Mouse (Mus musculus) midbrain, embryonic 14.5 days (tissue): ENCODE data around the gene Eif3i. TPM values are rescaled to one million over a fixed set of nuclear protein-coding genes. Genes with fewer than 3 reads are reported as not detected.
A peak's percentile ranks its signal among the peaks of the same experiment; 100 is the strongest.

Experiments
- ATAC-seq: fragments of 200-750 bp; cut with Nextera tagmentation; 2 replicates; pipeline ENCODE4 v1.8.0; 2017; ENCODE audit warnings: moderate number of reproducible peaks, moderate library complexity; ENCODE audit not compliant: low FRiP score, low TSS enrichment
- DNase-seq: peaks from one replicate; pipeline ENCODE4 v3.0.0-alpha.2; 2015
- H3K27ac ChIP-seq: fragments of 300-500 bp; sonication (generic); replicated peaks from 2 replicates; pipeline ENCODE4 v1.5.1; 2014; ENCODE audit warnings: mild to moderate bottlenecking, low read depth, low read length, moderate library complexity
- H3K27me3 ChIP-seq: fragments of 300-500 bp; sonication (generic); 2 replicates; pipeline ENCODE4 v1.6.1; 2014; ENCODE audit warnings: low read length, control low read depth, mixed read lengths; ENCODE audit not compliant: control insufficient read depth, insufficient read depth
- H3K36me3 ChIP-seq: fragments of 300-500 bp; sonication (generic); 2 replicates; pipeline ENCODE4 v1.6.1; 2014; ENCODE audit warnings: low read length, control low read depth; ENCODE audit not compliant: control insufficient read depth, insufficient read depth
- H3K4me1 ChIP-seq: fragments of 300-500 bp; sonication (generic); 2 replicates; pipeline ENCODE4 v1.6.1; 2014; ENCODE audit warnings: mild to moderate bottlenecking, antibody characterized with exemption, low read length, control low read depth; ENCODE audit not compliant: control insufficient read depth, insufficient read depth
- H3K4me2 ChIP-seq: fragments of 300-500 bp; sonication (generic); 2 replicates; pipeline ENCODE4 v1.6.1; 2014; ENCODE audit warnings: mild to moderate bottlenecking, low read length, moderate library complexity
- H3K4me3 ChIP-seq: fragments of 300-500 bp; sonication (generic); replicated peaks from 2 replicates; pipeline ENCODE4 v1.5.1; 2014; ENCODE audit warnings: low read depth, low read length
- H3K9ac ChIP-seq: fragments of 300-500 bp; sonication (generic); replicated peaks from 2 replicates; pipeline ENCODE4 v1.6.1; 2014; ENCODE audit warnings: mild to moderate bottlenecking, low read length, moderate library complexity
- H3K9me3 ChIP-seq: fragments of 300-500 bp; sonication (generic); 2 replicates; pipeline ENCODE4 v1.6.1; 2016; ENCODE audit warnings: low read length, control low read depth, mixed read lengths; ENCODE audit not compliant: control insufficient read depth
- WGBS: fragments of 180-500 bp; shearing (Covaris S2); extraction: QIAGEN DNeasy Blood & Tissue Kit; methylation state at CpG from one replicate; pipeline ENCODE4 v1.1.7; 2014; 5-methylcytosine and 5-hydroxymethylcytosine counted together
- polyA plus RNA-seq: library from polyadenylated mRNA; unstranded; fragments of >200 nt; fragmentation: Nextera tagmentation; extraction: Ambion mirVana; gene quantifications from 2 replicates; pipeline ENCODE4 v1.2.1, GENCODE M21; 2014

The Eif3i gene
- polyA plus RNA-seq, result 232 and 238 TPM in 2 replicates

DNA sequence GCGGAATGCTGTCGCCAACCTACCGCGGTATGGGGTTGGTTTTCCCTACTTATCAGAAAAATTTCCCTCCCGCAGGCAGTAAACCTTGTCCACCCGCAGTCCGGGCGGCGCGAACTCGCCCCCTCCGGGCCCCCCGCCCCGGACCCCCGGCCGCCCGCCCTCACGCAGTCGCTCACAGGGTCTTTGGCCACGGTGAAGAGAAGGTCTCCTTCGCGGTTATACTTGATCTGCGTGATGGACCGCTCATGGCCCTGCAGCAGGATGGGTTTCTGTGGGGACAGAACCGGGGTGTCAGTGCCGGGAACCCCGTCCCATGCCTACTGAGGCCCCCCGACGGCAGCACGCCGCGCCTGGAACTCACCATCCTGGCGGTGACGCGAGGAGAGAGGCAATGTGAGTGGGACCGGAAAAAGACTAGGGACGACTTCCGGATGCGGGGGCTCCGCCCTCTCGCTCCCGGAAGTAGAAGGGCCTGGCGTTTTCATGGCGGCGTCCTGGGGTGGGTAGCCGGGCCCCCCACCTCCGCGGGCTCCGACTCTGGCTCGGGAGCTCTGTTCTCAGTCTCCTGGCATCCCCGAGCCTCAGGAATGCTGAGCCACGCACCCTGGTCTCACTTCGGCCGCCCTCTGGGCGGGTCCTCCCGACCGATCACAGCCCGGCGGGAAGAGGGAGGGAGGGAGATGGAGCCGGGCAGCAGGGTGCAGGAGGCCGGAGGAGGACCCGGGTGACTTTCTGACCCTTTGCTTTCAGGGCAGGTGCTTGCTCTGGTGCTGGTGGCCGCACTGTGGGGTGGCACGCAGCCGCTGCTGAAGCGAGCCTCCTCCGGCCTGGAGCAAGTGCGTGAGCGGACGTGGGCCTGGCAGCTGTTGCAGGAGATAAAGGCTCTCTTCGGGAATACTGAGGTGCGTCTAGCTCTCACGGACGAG is at the start of gene Eif3i, which contains the start of gene Tmem234:
Gene Eif3i, minus strand, starts transcription at position 416 of the 926 bp plus-strand sequence.
Gene Tmem234, plus strand, starts transcription at position 436 of the 926 bp plus-strand sequence.
- H3K27me3 ChIP-seq, result no peaks in the 10 kb centered on the region
- no peaks in the 10 kb centered on the region for H3K9me3 ChIP-seq
- peak within 1 kb of the TSS; percentile 98 for H3K4me3 ChIP-seq
- WGBS, result under 1% methylated on average over 73 of the region's 74 CpGs
- peak within 1 kb of the TSS; percentile 91 for H3K9ac ChIP-seq
- DNase-seq (peak; percentile 91), ATAC-seq (peak; percentile 84)
- H3K27ac ChIP-seq, result peak within 1 kb of the TSS; percentile 79
- H3K36me3 ChIP-seq, result peaks cover 50% of the 10 kb centered on the region
- H3K4me2 ChIP-seq, result peak within 1 kb of the TSS; percentile 88
- peaks cover 15% of the 10 kb centered on the region for H3K4me1 ChIP-seq

DNA sequence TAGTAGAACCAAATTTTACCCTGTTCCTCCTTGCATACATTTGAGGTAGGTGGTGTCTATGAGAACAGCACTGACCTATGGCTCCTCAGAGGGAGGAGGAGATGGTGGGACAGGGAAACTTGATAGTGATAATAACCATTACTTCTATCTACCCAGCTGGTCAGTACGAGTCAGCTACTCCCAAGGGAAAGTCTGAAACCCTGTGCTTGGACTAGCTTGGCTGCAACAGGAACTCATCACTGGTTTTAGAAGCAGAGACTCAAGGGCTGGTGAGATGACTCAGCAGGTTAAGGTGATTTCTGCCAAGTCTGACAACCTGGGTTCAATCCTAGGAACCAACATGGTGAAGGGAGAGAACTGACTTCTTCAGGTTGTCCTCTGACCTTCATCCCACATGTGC is 48.2 kb upstream of the Eif3i start:
- no peaks in the 10 kb centered on the region for H3K27me3 ChIP-seq
- H3K4me3 ChIP-seq, result no peak overlapping the region
- no peaks in the 10 kb centered on the region for H3K4me1 ChIP-seq
- no peak overlapping the region for H3K9ac ChIP-seq
- ATAC-seq (no peak), DNase-seq (no peak)
- H3K9me3 ChIP-seq, result no peaks in the 10 kb centered on the region
- peaks cover 88% of the 10 kb centered on the region for H3K36me3 ChIP-seq
- no peak overlapping the region for H3K27ac ChIP-seq
- 96% methylated on average over 1 of the region's 1 CpGs for WGBS
- no peak overlapping the region for H3K4me2 ChIP-seq

DNA sequence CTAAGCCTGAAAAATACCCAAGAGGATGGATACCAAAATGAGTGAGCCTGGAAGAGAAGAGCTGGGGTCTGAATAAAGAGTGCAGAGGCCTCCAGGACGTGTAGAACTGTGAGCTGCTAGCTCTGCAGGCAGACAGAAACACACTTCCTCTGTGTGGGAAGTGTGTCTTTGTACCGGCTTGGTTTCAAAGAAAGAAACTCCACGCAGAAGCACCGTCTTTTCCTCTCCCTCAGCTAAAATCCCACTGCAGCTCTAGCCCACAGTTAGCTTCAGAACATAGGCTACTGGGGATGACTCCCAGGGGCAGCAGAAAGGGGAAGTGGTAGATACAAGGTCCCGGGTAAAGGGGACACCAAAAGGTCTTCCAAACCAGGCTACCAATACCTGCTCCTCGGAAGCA is 44.8 kb upstream of the Eif3i start:
- no peak overlapping the region for H3K9ac ChIP-seq
- 0 out of 2 replicates have a peak, but pooled peaks cover 2% of the 10 kb centered on the region for H3K4me1 ChIP-seq
- WGBS, result 93% methylated on average over 6 of the region's 6 CpGs
- H3K27me3 ChIP-seq, result no peaks in the 10 kb centered on the region
- no peaks in the 10 kb centered on the region for H3K9me3 ChIP-seq
- no peak overlapping the region for H3K4me2 ChIP-seq
- DNase-seq (no peak), ATAC-seq (no peak)
- peaks cover 59% of the 10 kb centered on the region for H3K36me3 ChIP-seq
- H3K27ac ChIP-seq, result no peak overlapping the region
- H3K4me3 ChIP-seq, result no peak overlapping the region

DNA sequence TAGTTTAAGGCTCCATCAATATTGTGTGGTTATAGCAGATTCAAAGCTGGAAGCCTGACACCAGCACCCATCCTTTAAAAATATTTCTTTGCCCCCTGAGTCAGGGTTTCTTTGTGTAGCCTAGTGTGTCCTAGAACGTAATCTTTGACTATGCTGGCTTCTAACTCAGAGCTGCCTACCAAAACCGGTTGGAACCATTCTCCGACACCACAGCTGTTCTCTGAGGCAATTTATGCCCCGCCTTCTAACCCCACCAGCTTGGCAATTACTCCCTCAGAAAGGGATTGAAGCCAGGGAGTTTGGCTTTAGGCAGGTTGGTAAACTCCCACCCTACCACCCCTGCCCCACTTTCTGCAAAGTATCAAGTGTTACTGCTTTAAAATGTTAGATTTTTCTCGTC is 41.3 kb upstream of the Eif3i start:
- no peak for ATAC-seq
- H3K36me3 ChIP-seq, result peaks cover 49% of the 10 kb centered on the region

DNA sequence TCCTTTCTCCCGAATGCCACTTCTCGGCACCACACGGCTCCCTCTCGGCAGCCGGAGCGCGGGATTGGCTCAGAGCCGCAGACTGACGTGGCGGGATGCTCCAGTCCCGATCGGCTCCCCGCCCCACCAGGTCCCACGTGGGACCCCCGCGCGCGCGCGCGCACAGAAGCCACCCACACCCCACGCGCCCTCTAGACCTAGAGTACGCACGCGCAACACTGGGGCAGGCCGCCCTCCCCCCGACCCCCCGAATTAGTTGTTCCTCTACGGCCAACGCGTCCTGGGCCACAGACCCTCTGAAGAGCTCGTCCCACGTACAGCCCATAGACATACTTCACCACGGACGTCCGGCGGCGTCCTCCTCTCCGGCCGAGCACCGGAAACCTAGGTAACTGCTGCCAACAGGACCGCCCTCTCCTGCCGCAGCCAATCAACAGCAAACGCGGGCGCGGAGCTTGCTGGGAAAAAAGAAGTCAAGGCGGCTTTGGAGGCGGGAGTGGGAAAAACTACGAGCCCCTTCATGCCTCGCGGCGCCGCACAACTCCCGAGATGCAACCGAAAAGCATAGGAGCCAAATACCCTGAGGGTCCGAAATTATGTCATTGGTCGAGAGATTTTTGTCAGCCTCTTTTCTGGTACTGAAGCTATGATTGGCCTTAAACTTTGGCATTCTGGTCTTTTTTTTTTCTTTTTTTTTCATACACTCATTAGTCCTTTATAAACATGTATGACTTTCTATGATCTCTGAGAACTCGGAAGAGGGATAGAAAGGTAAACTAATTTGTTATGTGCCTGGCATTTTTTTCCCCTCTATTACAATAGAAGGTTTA is 40.4 kb upstream of the Eif3i start, which contains the start of gene Txlna:
Gene Txlna, minus strand, starts transcription at position 428 of the 830 bp plus-strand sequence.
- Histone ChIP-seq H3K4me3 (peak within 1 kb of the TSS; percentile 59), H3K27me3 (no peaks in the 10 kb centered on the region), H3K4me1 (peaks cover 18% of the 10 kb centered on the region), H3K36me3 (peaks cover 49% of the 10 kb centered on the region), H3K4me2 (peak within 1 kb of the TSS; percentile 90), H3K9me3 (no peaks in the 10 kb centered on the region), H3K9ac (peak within 1 kb of the TSS; percentile 69), H3K27ac (peak within 1 kb of the TSS; percentile 92)
- under 1% methylated on average over 60 of the region's 60 CpGs for WGBS
- DNase-seq (peak; percentile 99), ATAC-seq (peak; percentile 97)

More for the DNA sequence above, 41.3 kb upstream of the Eif3i start:
- no peak for DNase-seq
- WGBS, result 59% methylated on average over 5 of the region's 5 CpGs
- H3K4me3 ChIP-seq, result no peak overlapping the region
- no peaks in the 10 kb centered on the region for H3K9me3 ChIP-seq
- H3K9ac ChIP-seq, result no peak overlapping the region
- peaks cover 18% of the 10 kb centered on the region for H3K4me1 ChIP-seq
- H3K4me2 ChIP-seq, result peak overlapping the region; percentile 90
- H3K27me3 ChIP-seq, result no peaks in the 10 kb centered on the region
- H3K27ac ChIP-seq, result no peak overlapping the region

DNA sequence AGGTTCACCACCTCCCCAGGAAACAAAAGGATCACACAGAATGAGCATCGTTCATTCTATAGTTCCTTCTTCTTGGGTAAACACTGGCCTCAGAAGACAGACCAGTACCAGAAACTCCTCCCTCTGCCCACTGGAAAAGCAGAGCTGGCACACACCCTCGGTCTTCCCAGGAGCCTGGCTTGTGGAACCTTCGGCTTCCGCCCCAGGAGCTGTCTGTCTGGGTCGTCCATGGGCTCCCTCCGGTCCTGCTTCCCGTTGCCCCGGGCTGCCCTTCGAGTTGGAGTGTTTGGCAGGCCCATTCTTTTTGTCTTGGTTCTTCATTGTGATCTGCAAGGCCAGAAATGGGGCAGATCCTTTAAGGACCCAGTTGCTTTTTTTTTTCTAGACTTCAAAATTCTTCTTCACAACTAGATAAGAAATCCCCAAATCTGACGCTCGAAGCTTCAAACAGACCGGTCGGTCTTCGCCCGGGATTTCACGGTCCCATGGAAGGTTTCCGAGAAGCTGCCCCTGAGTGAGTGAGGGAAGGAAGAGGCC is 39.7 kb upstream of the Eif3i start:
- H3K9ac ChIP-seq, result peak overlapping the region; percentile 69
- DNase-seq, result no peak
- no peaks in the 10 kb centered on the region for H3K27me3 ChIP-seq
- H3K4me1 ChIP-seq, result peaks cover 18% of the 10 kb centered on the region
- no peaks in the 10 kb centered on the region for H3K9me3 ChIP-seq
- H3K36me3 ChIP-seq, result peaks cover 47% of the 10 kb centered on the region
- no peak for ATAC-seq
- H3K4me3 ChIP-seq, result peak overlapping the region; percentile 59
- WGBS, result 5% methylated on average over 17 of the region's 17 CpGs
- peak overlapping the region; percentile 92 for H3K27ac ChIP-seq
- peak overlapping the region; percentile 90 for H3K4me2 ChIP-seq

DNA sequence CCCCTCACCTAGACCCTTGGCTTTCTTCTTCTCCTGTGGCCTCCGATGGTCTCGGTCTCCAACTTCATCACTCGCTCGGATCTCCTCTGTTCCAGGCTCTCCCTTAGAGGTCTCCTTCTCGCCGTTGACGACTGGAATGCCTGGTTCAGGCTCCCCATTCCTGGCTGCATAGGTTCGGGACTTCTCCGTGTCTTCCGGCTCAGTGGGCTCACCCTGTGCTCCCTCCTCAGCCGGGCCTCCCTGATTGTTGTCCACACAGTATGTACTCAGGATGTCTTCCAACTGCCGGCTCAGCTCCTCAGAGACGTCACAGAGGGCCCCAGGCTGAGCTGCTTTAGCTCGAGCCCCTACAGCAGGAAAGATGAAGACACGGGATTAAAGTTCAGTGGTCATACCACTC is 38.8 kb upstream of the Eif3i start:
- ATAC-seq (no peak), DNase-seq (no peak)
- peak overlapping the region; percentile 90 for H3K4me2 ChIP-seq
- H3K9me3 ChIP-seq, result no peaks in the 10 kb centered on the region
- peak overlapping the region; percentile 59; the same call in 1 of the 2 replicates for H3K4me3 ChIP-seq
- peaks cover 18% of the 10 kb centered on the region for H3K4me1 ChIP-seq
- WGBS, result 87% methylated on average over 15 of the region's 15 CpGs
- 0 out of 2 replicates have a peak overlapping the region, but pooled peaks have one; percentile 1 for H3K9ac ChIP-seq
- no peak overlapping the region for H3K27ac ChIP-seq
- H3K27me3 ChIP-seq, result no peaks in the 10 kb centered on the region
- peaks cover 48% of the 10 kb centered on the region for H3K36me3 ChIP-seq

DNA sequence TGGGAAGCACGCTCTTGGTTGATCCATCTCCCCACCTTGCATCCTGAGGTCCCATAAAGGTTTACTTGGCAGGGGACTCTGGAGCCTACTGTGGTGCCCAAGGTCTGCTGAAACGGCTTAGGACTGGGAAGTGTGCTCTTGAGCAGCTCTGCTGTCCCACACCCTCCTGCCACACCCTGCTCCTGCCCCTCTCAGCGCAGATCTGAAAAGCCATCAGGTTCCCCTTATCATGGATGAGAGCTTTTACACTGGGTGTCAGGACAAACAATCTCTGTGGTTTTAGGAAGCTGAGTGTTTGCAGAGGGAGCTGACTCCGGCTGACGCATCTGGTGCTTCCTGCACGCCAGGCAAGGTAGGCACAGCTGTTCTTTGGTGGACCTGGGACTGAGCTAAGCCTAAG is 33.4 kb upstream of the Eif3i start:
- H3K36me3 ChIP-seq, result peaks cover 95% of the 10 kb centered on the region
- no peak for DNase-seq
- WGBS, result 95% methylated on average over 6 of the region's 6 CpGs
- no peak for ATAC-seq
- no peak overlapping the region for H3K4me3 ChIP-seq
- H3K27ac ChIP-seq, result no peak overlapping the region
- H3K27me3 ChIP-seq, result no peaks in the 10 kb centered on the region
- H3K4me2 ChIP-seq, result no peak overlapping the region
- H3K9me3 ChIP-seq, result no peaks in the 10 kb centered on the region
- no peak overlapping the region for H3K9ac ChIP-seq
- peaks cover 6% of the 10 kb centered on the region for H3K4me1 ChIP-seq
